In the genomic region with DNA sequence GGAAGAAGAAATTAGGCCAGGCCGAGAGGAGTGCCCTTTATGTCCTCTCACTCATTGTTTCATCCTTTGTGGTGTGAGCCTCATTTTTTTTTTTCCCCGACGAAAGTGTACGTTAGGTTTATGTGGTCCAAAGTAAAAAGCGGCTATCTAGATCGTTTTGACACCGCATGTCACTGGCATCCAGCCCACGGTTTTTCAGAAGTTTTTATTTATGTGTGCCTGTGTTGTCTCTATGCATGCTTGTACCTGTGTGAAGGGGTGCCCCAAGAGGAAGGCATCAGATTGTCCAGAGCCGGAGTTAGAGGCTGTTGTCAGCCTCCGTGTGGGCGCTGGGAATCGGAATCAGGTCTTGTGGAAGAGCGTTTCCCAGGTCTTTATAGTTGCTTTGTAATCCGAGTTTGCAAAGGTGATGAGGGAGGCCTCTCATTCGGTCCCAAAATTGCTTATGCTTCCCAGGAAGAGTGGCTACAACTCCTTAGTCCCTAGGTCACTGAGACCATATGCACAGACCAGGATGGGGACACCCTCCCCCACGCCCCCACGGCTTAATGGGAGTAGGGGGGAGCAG, we compare ENCODE assay signal across 8 mouse cellular contexts. TPM values are rescaled to one million over a fixed set of nuclear protein-coding genes. Genes with fewer than 3 reads are reported as not detected.
DNase-seq lines count a peak whose midpoint lies in the region; ATAC-seq and TF ChIP-seq lines count a peak whose summit lies in the region.

No protein-coding gene starts in this region.

- DNase-seq in adrenal gland, adult (ENCODE audit: inconsistent age in 2 of 2, low spot score in 1 of 2): peak; percentile 23 to 55
- no peak for DNase-seq in adrenal gland, postnatal 10 days
- no peak for DNase-seq in spleen, adult 2 months (ENCODE audit: low read depth in 1 of 2, low spot score in 2 of 2)
- DNase-seq in spleen, adult 18-20 months: no peak
- no peak for DNase-seq in hindbrain, embryonic 14.5 days (ENCODE audit: low spot score)
- no peak for DNase-seq in right cerebral cortex, adult 2 months (ENCODE audit: low spot score in 2 of 2)

- peak overlapping the region; percentile 78 for H3K9ac ChIP-seq in hindbrain, embryonic 14.5 days
- H3K9ac ChIP-seq in midbrain, embryonic 13.5 days (replicated peaks): peak overlapping the region; percentile 93

- ATAC-seq in hindbrain, embryonic 14.5 days (ENCODE audit: low FRiP score): no peak
- no peak for ATAC-seq in midbrain, embryonic 13.5 days
- no peak for ATAC-seq in monocyte, adult 5-6 weeks (replicated peaks; ENCODE audit: insufficient number of reproducible peaks, low FRiP score, low TSS enrichment, poor library complexity, severe bottlenecking)

- 11% methylated on average over 17 of the region's 17 CpGs for WGBS in spleen, adult 2 months
- WGBS in hindbrain, embryonic 14.5 days: 9% methylated on average over 17 of the region's 17 CpGs
- WGBS in midbrain, embryonic 13.5 days: 10% methylated on average over 17 of the region's 17 CpGs

- peaks cover 8% of the 10 kb centered on the region; the same call in 1 of the 2 replicates for H3K4me1 ChIP-seq in spleen, adult 2 months (ENCODE audit: control insufficient read depth, insufficient read depth, insufficient read length)
- peaks cover 12% of the 10 kb centered on the region for H3K4me1 ChIP-seq in hindbrain, embryonic 14.5 days (replicated peaks; ENCODE audit: control insufficient read depth, insufficient read depth, low read length)
- peaks cover 29% of the 10 kb centered on the region for H3K4me1 ChIP-seq in midbrain, embryonic 13.5 days (replicated peaks)

- no peak for TF ChIP-seq POLR2A in spleen, adult 2 months (IDR thresholded peaks at IDR 0.05; ENCODE audit: low read depth, low read length)

- H3K27me3 ChIP-seq in spleen, adult 2 months (ENCODE audit: control insufficient read depth, insufficient read depth, low read length): no peaks in the 10 kb centered on the region
- H3K27me3 ChIP-seq in hindbrain, embryonic 14.5 days (ENCODE audit: control insufficient read depth, insufficient read depth, low read length): no peaks in the 10 kb centered on the region
- peaks cover 10% of the 10 kb centered on the region; the same call in 1 of the 2 replicates for H3K27me3 ChIP-seq in midbrain, embryonic 13.5 days

- TF ChIP-seq CTCF in spleen, adult 2 months (IDR thresholded peaks at IDR 0.05; ENCODE audit: extremely low read depth, insufficient read depth, insufficient read length, insufficient replicate concordance): no peak

- no peaks in the 10 kb centered on the region for H3K9me3 ChIP-seq in hindbrain, embryonic 14.5 days (ENCODE audit: control insufficient read depth, low read length)
- no peaks in the 10 kb centered on the region for H3K9me3 ChIP-seq in midbrain, embryonic 13.5 days

- H3K4me2 ChIP-seq in hindbrain, embryonic 14.5 days (replicated peaks): peak overlapping the region; percentile 75
- H3K4me2 ChIP-seq in midbrain, embryonic 13.5 days (replicated peaks): peak overlapping the region; percentile 94

- H3K4me3 ChIP-seq in spleen, adult 2 months (ENCODE audit: extremely low read depth, insufficient read depth, insufficient read length): peak overlapping the region; percentile 80
- peak overlapping the region; percentile 85 for H3K4me3 ChIP-seq in hindbrain, embryonic 14.5 days (replicated peaks; ENCODE audit: low read length)
- peak overlapping the region; percentile 95 for H3K4me3 ChIP-seq in midbrain, embryonic 13.5 days (replicated peaks)

- H3K27ac ChIP-seq in spleen, adult 2 months (ENCODE audit: insufficient read depth, low read length): no peak overlapping the region
- H3K27ac ChIP-seq in hindbrain, embryonic 14.5 days: peak overlapping the region; percentile 89
- peak overlapping the region; percentile 84 for H3K27ac ChIP-seq in midbrain, embryonic 13.5 days

- peaks cover 19% of the 10 kb centered on the region for H3K36me3 ChIP-seq in spleen, adult 2 months (ENCODE audit: control insufficient read depth, insufficient read depth, low read length)
- H3K36me3 ChIP-seq in hindbrain, embryonic 14.5 days (replicated peaks; ENCODE audit: control insufficient read depth, insufficient read depth): peaks cover 21% of the 10 kb centered on the region
- peaks cover 28% of the 10 kb centered on the region for H3K36me3 ChIP-seq in midbrain, embryonic 13.5 days

RNA-seq across cellular contexts. Expression of a gene that starts 0.9 kb away (rescaled TPM):
- total RNA-seq in adrenal gland, postnatal 10 days (2021): 100 to 1,000 TPM; 102 to 113 TPM
- polyA plus RNA-seq in spleen, adult 2 months (2012; rRNA removed): 18.8 and 34.0 TPM in 2 replicates
- 177 and 191 TPM in 2 replicates for polyA plus RNA-seq in hindbrain, embryonic 14.5 days (2014; fragmentation: Nextera tagmentation; extraction: Ambion mirVana)
- 172 and 189 TPM in 2 replicates for polyA plus RNA-seq in midbrain, embryonic 13.5 days (2015; fragmentation: Nextera tagmentation; extraction: Ambion mirVana)
- 83.6 to 127 TPM (median 84.4 TPM) in 3 replicates for total RNA-seq in monocyte, adult 5-6 weeks (2017)

RNA-seq across cellular contexts. Expression of a gene that starts 18.6 kb away (rescaled TPM):
- total RNA-seq in adrenal gland, postnatal 10 days (2021): 10 to 100 TPM; 28.9 to 31.6 TPM
- 7.2 and 7.8 TPM in 2 replicates for polyA plus RNA-seq in spleen, adult 2 months (2012; rRNA removed)
- polyA plus RNA-seq in hindbrain, embryonic 14.5 days (2014; fragmentation: Nextera tagmentation; extraction: Ambion mirVana): 12.5 and 12.9 TPM in 2 replicates
- 19.1 and 19.7 TPM in 2 replicates for polyA plus RNA-seq in midbrain, embryonic 13.5 days (2015; fragmentation: Nextera tagmentation; extraction: Ambion mirVana)
- total RNA-seq in monocyte, adult 5-6 weeks (2017): 28.7 to 54.5 TPM (median 37.0 TPM) in 3 replicates

Comparison
In these comparisons a context has a peak if more than half of its experiments do, and no peak if none do; other contexts are left out.
1. DNase-seq: peak in adrenal gland, adult (2 of 2); none in adrenal gland, postnatal 10 days (single experiment), spleen, adult 2 months (0 of 2), spleen, adult 18-20 months (0 of 2), hindbrain, embryonic 14.5 days (single experiment) and right cerebral cortex, adult 2 months (0 of 2).
2. Peak in every context shown above with its lines, with median percentiles within 50 percentile points of each other: H3K4me3 ChIP-seq.